ENCODE assay signal across 25 mouse cellular contexts in genomic region chr13:94338357-94338756, GRCm38 (mm10). TPM values are rescaled to one million over a fixed set of nuclear protein-coding genes. Genes with fewer than 3 reads are reported as not detected.
A peak's percentile ranks its signal among the peaks of the same experiment; 100 is the strongest.
DNase-seq lines count a peak whose midpoint lies in the region; ATAC-seq and TF ChIP-seq lines count a peak whose summit lies in the region.
"Had no signal": no experiment of that assay in that cellular context is flagged by ENCODE, and none has a peak within 500 bp of the region (broad histone marks: within the 10 kb centered on the region; RNA-seq: fewer than 3 reads in every experiment).

No protein-coding gene starts in this region.

- no peak overlapping the region for H3K27ac ChIP-seq in gastrocnemius, adult 2 months
- no peak overlapping the region for H3K27ac ChIP-seq in kidney, postnatal 0 days
- H3K27ac ChIP-seq in midbrain, postnatal 0 days (ENCODE audit: low read depth, low read length) = no peak overlapping the region
- H3K27ac ChIP-seq in midbrain, embryonic 15.5 days = no peak overlapping the region
- H3K27ac ChIP-seq: forebrain, embryonic 13.5 days; heart, embryonic 15.5 days; limb, embryonic 13.5 days; liver, embryonic 12.5 days; neural tube, embryonic 12.5 days had no signal

- no peak for ATAC-seq in kidney, postnatal 0 days (replicated peaks; ENCODE audit: low FRiP score, low read depth)
- no peak for ATAC-seq in midbrain, postnatal 0 days (ENCODE audit: low FRiP score)
- ATAC-seq in midbrain, embryonic 15.5 days (replicated peaks) = no peak
- ATAC-seq: activated CD4-positive, CD25-positive, alpha-beta regulatory T cell, adult 4 months; forebrain, embryonic 13.5 days; liver, embryonic 12.5 days had no signal

- H3K4me1 ChIP-seq in kidney, postnatal 0 days (replicated peaks; ENCODE audit: insufficient read depth, low read length) = no peaks in the 10 kb centered on the region
- H3K4me1 ChIP-seq in midbrain, postnatal 0 days (ENCODE audit: insufficient read depth, low read length) = no peaks in the 10 kb centered on the region
- no peaks in the 10 kb centered on the region for H3K4me1 ChIP-seq in midbrain, embryonic 15.5 days
- H3K4me1 ChIP-seq: forebrain, embryonic 13.5 days; heart, embryonic 15.5 days; limb, embryonic 13.5 days; liver, embryonic 12.5 days; neural tube, embryonic 12.5 days had no signal

- H3K36me3 ChIP-seq in kidney, postnatal 0 days (ENCODE audit: insufficient read depth, low read length) = no peaks in the 10 kb centered on the region
- H3K36me3 ChIP-seq in midbrain, postnatal 0 days (ENCODE audit: insufficient read depth, low read length) = no peaks in the 10 kb centered on the region
- H3K36me3 ChIP-seq in midbrain, embryonic 15.5 days (replicated peaks) = no peaks in the 10 kb centered on the region
- H3K36me3 ChIP-seq: heart, embryonic 15.5 days; limb, embryonic 13.5 days; liver, embryonic 12.5 days; neural tube, embryonic 12.5 days had no signal

- no peak for DNase-seq in gastrocnemius, adult 2 months
- no peak for DNase-seq in gastrocnemius, adult 18-20 months (ENCODE audit: low spot score)
- DNase-seq in kidney, postnatal 0 days (ENCODE audit: low spot score) = no peak
- DNase-seq in kidney, postnatal 14 days = no peak
- DNase-seq in midbrain, postnatal 0 days (ENCODE audit: low spot score) = no peak
- no peak for DNase-seq in ovary, adult 18-20 months (ENCODE audit: low spot score)
- no peak for DNase-seq in cerebellum, postnatal 36 days
- DNase-seq: adrenal gland, adult 2 months; adrenal gland, postnatal 36 days; cerebellum, adult 2 months; cerebellum, postnatal 14 days; gastrocnemius, postnatal 10 days; kidney, adult 11 months; layer of hippocampus, adult 9-11 months; lung, adult 18-20 months; lung, postnatal 14 days; midbrain, embryonic 14.5 days; right cerebral cortex, postnatal 4 days had no signal

- H3K4me2 ChIP-seq in kidney, postnatal 0 days (ENCODE audit: low read length) = no peak overlapping the region
- H3K4me2 ChIP-seq in midbrain, postnatal 0 days (ENCODE audit: low read depth, low read length, poor library complexity, severe bottlenecking) = no peak overlapping the region
- no peak overlapping the region for H3K4me2 ChIP-seq in midbrain, embryonic 15.5 days
- H3K4me2 ChIP-seq: forebrain, embryonic 13.5 days; heart, embryonic 15.5 days; limb, embryonic 13.5 days; liver, embryonic 12.5 days; neural tube, embryonic 12.5 days had no signal

- H3K9ac ChIP-seq in kidney, postnatal 0 days (ENCODE audit: low read depth, low read length) = no peak overlapping the region
- H3K9ac ChIP-seq in midbrain, postnatal 0 days (replicated peaks; ENCODE audit: low read length, poor library complexity, severe bottlenecking) = no peak overlapping the region
- H3K9ac ChIP-seq in midbrain, embryonic 15.5 days = no peak overlapping the region
- H3K9ac ChIP-seq: forebrain, embryonic 13.5 days; heart, embryonic 15.5 days; limb, embryonic 13.5 days; liver, embryonic 12.5 days; neural tube, embryonic 12.5 days had no signal

- no peaks in the 10 kb centered on the region for H3K27me3 ChIP-seq in kidney, postnatal 0 days (ENCODE audit: insufficient read depth, low read length)
- H3K27me3 ChIP-seq in midbrain, postnatal 0 days (ENCODE audit: insufficient read depth, low read length) = no peaks in the 10 kb centered on the region
- no peaks in the 10 kb centered on the region for H3K27me3 ChIP-seq in midbrain, embryonic 15.5 days (replicated peaks)
- H3K27me3 ChIP-seq: forebrain, embryonic 13.5 days; heart, embryonic 15.5 days; limb, embryonic 13.5 days; liver, embryonic 12.5 days; neural tube, embryonic 12.5 days had no signal

- WGBS in kidney, postnatal 0 days = 72% methylated on average over 3 of the region's 3 CpGs
- 74% methylated on average over 3 of the region's 3 CpGs for WGBS in midbrain, postnatal 0 days
- WGBS in midbrain, embryonic 15.5 days = 76% methylated on average over 3 of the region's 3 CpGs

- intact Hi-C loops in gastrocnemius, adult 2 months (cut with DNase I) = no loop called here

- peak; percentile 35 for TF ChIP-seq CTCF in gastrocnemius, adult 2 months (IDR thresholded peaks at IDR 0.05)
- peak; percentile 45 for TF ChIP-seq CTCF in kidney, postnatal 0 days (IDR thresholded peaks at IDR 0.05; ENCODE audit: low read depth)
- peak; percentile 63 for TF ChIP-seq CTCF in midbrain, postnatal 0 days (IDR thresholded peaks at IDR 0.05)

- H3K4me3 ChIP-seq in gastrocnemius, adult 2 months = no peak overlapping the region
- H3K4me3 ChIP-seq in kidney, postnatal 0 days (replicated peaks; ENCODE audit: low read depth, low read length) = no peak overlapping the region
- no peak overlapping the region for H3K4me3 ChIP-seq in midbrain, postnatal 0 days (ENCODE audit: low read depth, low read length)
- no peak overlapping the region for H3K4me3 ChIP-seq in midbrain, embryonic 15.5 days
- H3K4me3 ChIP-seq: forebrain, embryonic 13.5 days; heart, embryonic 15.5 days; limb, embryonic 13.5 days; liver, embryonic 12.5 days; neural tube, embryonic 12.5 days had no signal

- no peaks in the 10 kb centered on the region for H3K9me3 ChIP-seq in kidney, postnatal 0 days (replicated peaks; ENCODE audit: low read length)
- no peaks in the 10 kb centered on the region for H3K9me3 ChIP-seq in midbrain, postnatal 0 days (ENCODE audit: low read length)
- no peaks in the 10 kb centered on the region for H3K9me3 ChIP-seq in midbrain, embryonic 15.5 days
- H3K9me3 ChIP-seq: forebrain, embryonic 13.5 days; heart, embryonic 15.5 days; limb, embryonic 13.5 days; liver, embryonic 12.5 days; neural tube, embryonic 12.5 days had no signal

RNA-seq across cellular contexts. Expression of gene Ap3b1, which starts 20.4 kb away (rescaled TPM):
- 10 to 100 TPM; 22.5 to 23.6 TPM for total RNA-seq in gastrocnemius, adult 2 months (2021)
- 10 to 100 TPM; 21.9 to 24.5 TPM for total RNA-seq in gastrocnemius, adult 18-20 months (2021)
- polyA plus RNA-seq in kidney, postnatal 0 days (2015; fragmentation: Nextera tagmentation; extraction: Ambion mirVana) = 32.9 and 38.8 TPM in 2 replicates
- total RNA-seq in midbrain, postnatal 0 days (2014; rRNA removed) = 20.5 and 21.1 TPM in 2 replicates
- polyA plus RNA-seq in midbrain, postnatal 0 days (2015; fragmentation: Nextera tagmentation; extraction: Ambion mirVana) = 19.5 and 21.5 TPM in 2 replicates
- polyA plus RNA-seq in midbrain, embryonic 15.5 days (2015; fragmentation: Nextera tagmentation; extraction: Ambion mirVana) = 27.3 and 27.7 TPM in 2 replicates

RNA-seq across cellular contexts. Expression of gene Scamp1, which starts 52.7 kb away (rescaled TPM):
- total RNA-seq in gastrocnemius, adult 2 months (2021) = 10 to 100 TPM; 16.6 to 20.3 TPM
- 10 to 100 TPM; 19.6 to 22.6 TPM for total RNA-seq in gastrocnemius, adult 18-20 months (2021)
- polyA plus RNA-seq in kidney, postnatal 0 days (2015; fragmentation: Nextera tagmentation; extraction: Ambion mirVana) = 27.2 and 29.4 TPM in 2 replicates
- 124 and 162 TPM in 2 replicates for total RNA-seq in midbrain, postnatal 0 days (2014; rRNA removed)
- 161 and 166 TPM in 2 replicates for polyA plus RNA-seq in midbrain, postnatal 0 days (2015; fragmentation: Nextera tagmentation; extraction: Ambion mirVana)
- polyA plus RNA-seq in midbrain, embryonic 15.5 days (2015; fragmentation: Nextera tagmentation; extraction: Ambion mirVana) = 175 and 192 TPM in 2 replicates
